ENCODE assay signal across 31 mouse cellular contexts in genomic region chr16:95943186-95943585, GRCm38 (mm10).
"Had no signal": no experiment of that assay in that cellular context is flagged by ENCODE, and none has a peak within 500 bp of the region (broad histone marks: within the 10 kb centered on the region; RNA-seq: fewer than 3 reads in every experiment).

No protein-coding gene starts in this region.

- H3K27me3 ChIP-seq: limb, embryonic 12.5 days; limb, embryonic 13.5 days; limb, embryonic 15.5 days; liver, embryonic 12.5 days; liver, embryonic 13.5 days; liver, embryonic 15.5 days; lung, embryonic 15.5 days; midbrain, embryonic 13.5 days; midbrain, embryonic 15.5 days; neural tube, embryonic 12.5 days; neural tube, embryonic 13.5 days had no signal

- H3K4me3 ChIP-seq: limb, embryonic 12.5 days; limb, embryonic 13.5 days; limb, embryonic 15.5 days; liver, embryonic 12.5 days; liver, embryonic 13.5 days; liver, embryonic 15.5 days; lung, embryonic 15.5 days; megakaryocyte, embryonic 14.5 days; midbrain, embryonic 10.5 days; midbrain, embryonic 12.5 days; midbrain, embryonic 13.5 days; midbrain, embryonic 15.5 days; myocyte; neural tube, embryonic 12.5 days; neural tube, embryonic 13.5 days had no signal

- H3K9me3 ChIP-seq: limb, embryonic 15.5 days; liver, embryonic 12.5 days; liver, embryonic 13.5 days; liver, embryonic 15.5 days; lung, embryonic 15.5 days; midbrain, embryonic 12.5 days had no signal

- H3K4me1 ChIP-seq: liver, embryonic 12.5 days; liver, embryonic 15.5 days; midbrain, embryonic 10.5 days; midbrain, embryonic 12.5 days; midbrain, embryonic 13.5 days; midbrain, embryonic 15.5 days; neural tube, embryonic 12.5 days had no signal

- H3K27ac ChIP-seq: limb, embryonic 12.5 days; limb, embryonic 13.5 days; limb, embryonic 15.5 days; liver, embryonic 12.5 days; liver, embryonic 13.5 days; liver, embryonic 14.5 days; liver, embryonic 15.5 days; lung, embryonic 15.5 days; macrophage; midbrain, embryonic 10.5 days; midbrain, embryonic 12.5 days; midbrain, embryonic 13.5 days; midbrain, embryonic 15.5 days; neural tube, embryonic 12.5 days; neural tube, embryonic 13.5 days had no signal

- DNase-seq: left cerebral cortex, postnatal 4 days; liver; liver, embryonic 13.5 days; liver, postnatal 0 days; lung, adult 18-20 months; lung, adult 2 months; lung, embryonic 14.5 days; lung, postnatal 10 days; lung, postnatal 14 days; lung, postnatal 36 days; lung, postnatal 4 days; midbrain, embryonic 14.5 days had no signal

- H3K36me3 ChIP-seq: limb, embryonic 12.5 days; limb, embryonic 13.5 days; limb, embryonic 15.5 days; liver, embryonic 12.5 days; liver, embryonic 13.5 days; liver, embryonic 15.5 days; lung, embryonic 15.5 days; midbrain, embryonic 10.5 days; midbrain, embryonic 12.5 days; midbrain, embryonic 13.5 days; midbrain, embryonic 15.5 days; neural tube, embryonic 12.5 days; neural tube, embryonic 13.5 days had no signal

- H3K9ac ChIP-seq: limb, embryonic 12.5 days; limb, embryonic 13.5 days; limb, embryonic 15.5 days; liver, embryonic 12.5 days; liver, embryonic 13.5 days; liver, embryonic 14.5 days; liver, embryonic 15.5 days; liver, postnatal 0 days; lung, embryonic 14.5 days; lung, embryonic 15.5 days; midbrain, embryonic 12.5 days; midbrain, embryonic 13.5 days; midbrain, embryonic 15.5 days; neural tube, embryonic 12.5 days; neural tube, embryonic 13.5 days had no signal

- H3K4me2 ChIP-seq: limb, embryonic 12.5 days; limb, embryonic 13.5 days; limb, embryonic 15.5 days; liver, embryonic 11.5 days; liver, embryonic 12.5 days; liver, embryonic 13.5 days; liver, embryonic 15.5 days; lung, embryonic 14.5 days; lung, embryonic 15.5 days; midbrain, embryonic 12.5 days; midbrain, embryonic 13.5 days; midbrain, embryonic 15.5 days; neural tube, embryonic 12.5 days; neural tube, embryonic 13.5 days had no signal

- ATAC-seq: liver, embryonic 12.5 days; liver, postnatal 0 days; lung, postnatal 0 days; midbrain, embryonic 13.5 days; midbrain, embryonic 15.5 days; midbrain, embryonic 16.5 days had no signal
